Mouse (Mus musculus) CH12.LX (cell line): ENCODE data around the gene Zfp42. TPM values are rescaled to one million over a fixed set of nuclear protein-coding genes. Genes with fewer than 3 reads are reported as not detected.

Experiments used
- DNase-seq: peaks from one replicate; pipeline ENCODE4 v3.0.0-alpha.2; 2013; ENCODE audit errors: extremely low read depth
- H3K27ac ChIP-seq: 2 replicates; pipeline ENCODE4 v1.5.1; 2012; ENCODE audit warnings: low read depth, mild to moderate bottlenecking, control low read depth, moderate library complexity; ENCODE audit not compliant: insufficient read depth
- H3K27me3 ChIP-seq: replicated peaks from 2 replicates; pipeline ENCODE3; 2012; ENCODE audit warnings: inconsistent platforms
- H3K36me3 ChIP-seq, 2 experiments: replicated peaks in 1 of 2; 2 replicates each; pipeline versions ENCODE3 to v1.6.1; 2012; ENCODE audit warnings: inconsistent platforms in 1 of 2, low read length in 1 of 2, mild to moderate bottlenecking in 1 of 2, mixed read lengths in 1 of 2, moderate library complexity in 1 of 2; ENCODE audit not compliant: control insufficient read depth in 1 of 2, insufficient read depth in 1 of 2
- H3K4me1 ChIP-seq, 2 experiments: 2 replicates each; pipeline ENCODE4 v1.6.1; 2012; ENCODE audit warnings: inconsistent platforms in 1 of 2, moderate library complexity in 1 of 2; ENCODE audit not compliant: insufficient read depth in 2 of 2, control insufficient read depth in 1 of 2
- H3K4me2 ChIP-seq: 2 replicates; pipeline ENCODE4 v1.6.1; 2012; ENCODE audit warnings: low read depth, mild to moderate bottlenecking, control low read depth; ENCODE audit not compliant: poor library complexity, insufficient read depth, severe bottlenecking
- H3K4me3 ChIP-seq, 3 experiments: fragments of 150-350 bp in 1 of 3; sonication (generic) in 1 of 3; replicated peaks in 1 of 3; 2 replicates each; pipeline versions ENCODE3 to v1.5.1; 2011 to 2012; ENCODE audit warnings: low read depth in 2 of 3, low read length in 2 of 3, mild to moderate bottlenecking in 2 of 3, moderate library complexity in 2 of 3, control low read depth in 1 of 3, improper control_type of control experiment in 1 of 3, inconsistent platforms in 1 of 3, mixed read lengths in 1 of 3; ENCODE audit not compliant: poor library complexity in 1 of 3
- H3K79me2 ChIP-seq: replicated peaks from 2 replicates; pipeline ENCODE4 v1.6.1; 2012; ENCODE audit warnings: mild to moderate bottlenecking, moderate library complexity; ENCODE audit not compliant: control insufficient read depth, poor library complexity, insufficient read depth, severe bottlenecking; ENCODE audit errors: extremely low read depth
- H3K9ac ChIP-seq: 2 replicates; pipeline ENCODE4 v1.6.1; 2012; ENCODE audit warnings: low read depth, mild to moderate bottlenecking, control low read depth, moderate library complexity; ENCODE audit not compliant: insufficient read depth
- H3K9me3 ChIP-seq: replicated peaks from 2 replicates; pipeline ENCODE3; 2012; ENCODE audit warnings: low read length, inconsistent platforms, mixed read lengths
- BHLHE40 ChIP-seq: IDR thresholded peaks from 2 replicates; pipeline ENCODE4 v1.6.1; 2011; ENCODE audit warnings: mild to moderate bottlenecking, low read depth, low read length, improper control_type of control experiment
- CHD1 ChIP-seq: IDR thresholded peaks from 2 replicates; pipeline ENCODE4 v1.6.1; 2012; ENCODE audit warnings: low read depth, low read length, improper control_type of control experiment, inconsistent platforms
- E2F4 ChIP-seq: IDR thresholded peaks from 2 replicates; pipeline ENCODE4 v1.6.1; 2011; ENCODE audit warnings: low read depth, low read length, improper control_type of control experiment; ENCODE audit not compliant: insufficient replicate concordance
- EP300 ChIP-seq: IDR thresholded peaks from 2 replicates; pipeline ENCODE4 v1.6.1; 2011; ENCODE audit warnings: low read length, improper control_type of control experiment
- IRF4 ChIP-seq: IDR thresholded peaks from 2 replicates; pipeline ENCODE4 v1.6.1; 2014; ENCODE audit warnings: low read depth, mild to moderate bottlenecking, inconsistent platforms, low read length, improper control_type of control experiment
- JUN ChIP-seq: IDR thresholded peaks from 2 replicates; pipeline ENCODE4 v1.6.1; 2011; ENCODE audit warnings: low read depth, mild to moderate bottlenecking, low read length, improper control_type of control experiment, moderate library complexity; ENCODE audit not compliant: insufficient read depth
- KAT2A ChIP-seq: IDR thresholded peaks from 2 replicates; pipeline ENCODE4 v1.6.1; 2012; ENCODE audit warnings: low read length, improper control_type of control experiment, inconsistent platforms; ENCODE audit not compliant: insufficient replicate concordance
- MAX ChIP-seq: IDR thresholded peaks from 2 replicates; pipeline ENCODE4 v1.6.1; 2011; ENCODE audit warnings: low read length, improper control_type of control experiment
- MAZ ChIP-seq: IDR thresholded peaks from 2 replicates; pipeline ENCODE4 v1.6.1; 2012; ENCODE audit warnings: low read depth, mild to moderate bottlenecking, inconsistent platforms, low read length, improper control_type of control experiment, moderate library complexity
- MXI1 ChIP-seq: IDR thresholded peaks from 2 replicates; pipeline ENCODE4 v1.6.1; 2011; ENCODE audit warnings: mild to moderate bottlenecking, low read depth, low read length, improper control_type of control experiment
- NRF1 ChIP-seq: IDR thresholded peaks from 2 replicates; pipeline ENCODE4 v1.6.1; 2014; ENCODE audit warnings: low read depth, mild to moderate bottlenecking, inconsistent platforms, low read length, improper control_type of control experiment, moderate library complexity
- RAD21 ChIP-seq: IDR thresholded peaks from 2 replicates; pipeline ENCODE4 v1.6.1; 2011; ENCODE audit warnings: low read depth, mild to moderate bottlenecking, low read length, improper control_type of control experiment, moderate library complexity
- SMC3 ChIP-seq: IDR thresholded peaks from 2 replicates; pipeline ENCODE4 v1.6.1; 2011; ENCODE audit warnings: low read depth, low read length, improper control_type of control experiment
- TCF12 ChIP-seq: IDR thresholded peaks from 2 replicates; pipeline ENCODE4 v1.6.1; 2014; ENCODE audit warnings: low read depth, mild to moderate bottlenecking, inconsistent platforms, low read length, improper control_type of control experiment
- USF1 ChIP-seq: IDR thresholded peaks from 2 replicates; pipeline ENCODE4 v1.6.1; 2014; ENCODE audit warnings: low read depth, mild to moderate bottlenecking, inconsistent platforms, low read length, improper control_type of control experiment
- USF2 ChIP-seq: conservative IDR thresholded peaks from 2 replicates; pipeline ENCODE4 v1.6.1; 2011; ENCODE audit warnings: low read depth, low read length, improper control_type of control experiment
- ZKSCAN1 ChIP-seq: IDR thresholded peaks from 2 replicates; pipeline ENCODE4 v1.6.1; 2012; ENCODE audit warnings: low read depth, inconsistent platforms, low read length, improper control_type of control experiment, borderline replicate concordance
- dilution Hi-C: fragments of 300-500 bp; cut with MboI; formaldehyde crosslinking; loops from 2 replicates; pipeline ENCODE4 v1.14.3; 2020; ENCODE audit warnings: low sequenced_read_pairs; ENCODE audit not compliant: extremely low pct_unique_long_range_greater_than_20kb, extremely low pct_ligation_motif_present
- in situ Hi-C: fragments of 300-500 bp; cut with MboI; formaldehyde crosslinking; loops from 3 replicates; pipeline ENCODE4 v1.14.3; 2019; ENCODE audit warnings: low sequenced_read_pairs, low pct_ligation_motif_present, low pct_unique_long_range_greater_than_20kb, mixed read lengths
- polyA plus RNA-seq: library from polyadenylated mRNA; unstranded; fragments of >175 nt; gene quantifications from 2 replicates; pipeline ENCODE4 v1.2.1, GENCODE M21; 2012; ENCODE audit warnings: low read depth; ENCODE audit not compliant: insufficient read length
- total RNA-seq, 2 experiments: library from RNA; depleted of rRNA; stranded (reverse); fragments of 300-350 nt in 1 of 2; fragments of >200 nt in 1 of 2; gene quantifications; 2 replicates each; pipeline ENCODE4 v1.2.3; 2012 to 2014

The Zfp42 gene
- total and polyA plus RNA-seq, 3 experiments, result not detected

GRCm38 (mm10) chr8:43320771-43321170 is 14.0 kb upstream of the Zfp42 start:
- no peak overlapping the region for H3K4me3 ChIP-seq
- dilution Hi-C loops, result no loop called here
- H3K9ac ChIP-seq, result no peak overlapping the region
- H3K79me2 ChIP-seq, result no peaks in the 10 kb centered on the region
- H3K4me2 ChIP-seq, result no peak overlapping the region
- no peak for DNase-seq
- peaks cover 29% of the 10 kb centered on the region for H3K9me3 ChIP-seq
- no peaks in the 10 kb centered on the region for H3K36me3 ChIP-seq
- no peaks in the 10 kb centered on the region for H3K27me3 ChIP-seq
- H3K27ac ChIP-seq, result no peak overlapping the region
- no peak for TF ChIP-seq MAZ
- no peak for TF ChIP-seq ZKSCAN1
- no peak for TF ChIP-seq NRF1
- no peak for TF ChIP-seq CHD1
- no peak for TF ChIP-seq E2F4
- TF ChIP-seq USF1, result no peak
- no peak for TF ChIP-seq USF2
- TF ChIP-seq MXI1, result no peak
- TF ChIP-seq, all 38 proteins: peak for 0
- in situ Hi-C loops, result no loop called here
- no peaks in the 10 kb centered on the region for H3K4me1 ChIP-seq

- Histone ChIP-seq H3K27me3 (no peaks in the 10 kb centered on the region), H3K27ac (no peak overlapping the region), H3K4me1 (no peaks in the 10 kb centered on the region), H3K9ac (no peak overlapping the region), H3K36me3 (no peaks in the 10 kb centered on the region), H3K79me2 (no peaks in the 10 kb centered on the region), H3K4me3 (no peak overlapping the region), H3K9me3 (peaks cover 48% of the 10 kb centered on the region), H3K4me2 (no peak overlapping the region)
- TF ChIP-seq RAD21 (no peak), IRF4 (no peak), KAT2A (no peak), JUN (no peak)
- dilution Hi-C loops (no loop called here), in situ Hi-C loops (no loop called here)
- DNase-seq, result no peak
Measured at GRCm38 (mm10) chr8:43308213-43308612, 1.4 kb upstream of the Zfp42 start.

GRCm38 (mm10) chr8:43305676-43306075 is 1.1 kb downstream of the Zfp42 start:
- dilution Hi-C loops, result no loop called here

More at GRCm38 (mm10) chr8:43305676-43306075, 1.1 kb downstream of the Zfp42 start:
- Histone ChIP-seq H3K27ac (no peak overlapping the region), H3K9ac (no peak overlapping the region), H3K4me3 (no peak overlapping the region), H3K36me3 (no peaks in the 10 kb centered on the region), H3K4me1 (no peaks in the 10 kb centered on the region), H3K79me2 (no peaks in the 10 kb centered on the region), H3K9me3 (peaks cover 51% of the 10 kb centered on the region), H3K27me3 (no peaks in the 10 kb centered on the region), H3K4me2 (no peak overlapping the region)
- in situ Hi-C loops, result no loop called here
- TF ChIP-seq EP300 (no peak), RAD21 (no peak), SMC3 (no peak), MAX (no peak), TCF12 (no peak), BHLHE40 (no peak)
- no peak for DNase-seq
